8 mouse cellular contexts compared by ENCODE assay signal in the genomic region with DNA sequence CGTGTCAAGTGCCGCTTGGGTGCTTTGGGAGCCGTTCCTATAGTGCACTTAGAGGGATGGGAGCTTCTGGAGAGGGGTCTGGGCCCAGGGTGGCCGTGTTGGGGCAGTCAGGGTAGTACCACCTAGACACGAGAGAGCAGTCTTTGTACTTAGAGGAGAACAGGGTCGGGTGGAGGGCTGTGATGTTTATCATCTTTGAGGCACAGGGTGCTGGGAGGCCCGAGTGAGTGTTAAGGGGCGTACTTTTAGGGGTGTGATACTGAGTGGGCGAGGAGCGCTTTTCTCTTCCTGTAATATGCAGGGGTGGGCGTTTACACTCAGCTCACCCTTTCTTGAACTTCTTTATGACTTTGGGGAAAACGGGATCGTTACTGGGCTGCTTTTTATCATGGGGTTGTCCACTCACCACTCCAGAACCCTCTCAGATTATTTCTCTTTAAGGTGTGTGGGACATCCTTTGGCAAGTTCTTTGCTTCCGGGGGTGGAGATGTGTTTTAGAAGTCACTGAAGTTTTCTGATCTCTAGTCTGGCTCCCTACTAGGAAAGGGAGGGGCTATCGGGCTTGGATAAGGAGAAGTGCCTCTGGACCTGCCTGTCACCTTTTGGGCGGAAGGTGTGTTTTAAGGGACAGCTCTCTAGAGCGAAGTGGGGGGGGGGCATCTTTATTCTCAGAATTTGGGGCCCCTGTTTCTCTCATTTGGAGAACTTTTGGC. TPM values are rescaled to one million over a fixed set of nuclear protein-coding genes. Genes with fewer than 3 reads are reported as not detected.
DNase-seq lines count a peak whose midpoint lies in the region; ATAC-seq and TF ChIP-seq lines count a peak whose summit lies in the region.

No protein-coding gene starts in this region.

- H3K27ac ChIP-seq in gastrocnemius, adult 2 months, result peak overlapping the region; percentile 100
- H3K27ac ChIP-seq in embryonic fibroblast, embryonic 13.5 days (ENCODE audit: insufficient read depth, low read length), result peak overlapping the region; percentile 93
- peak overlapping the region; percentile 99 for H3K27ac ChIP-seq in hindbrain, embryonic 14.5 days
- peak overlapping the region; percentile 95 for H3K27ac ChIP-seq in midbrain, postnatal 0 days (ENCODE audit: low read depth, low read length)

- ATAC-seq in G1E (ENCODE audit: extremely low read depth, insufficient number of reproducible peaks, low FRiP score, poor library complexity, severe bottlenecking), result peak; percentile 26; the same call in 1 of the 2 replicates
- ATAC-seq in hindbrain, embryonic 14.5 days (ENCODE audit: low FRiP score), result peak; percentile 66; the same call in 1 of the 2 replicates
- peak; percentile 60; the same call in 1 of the 2 replicates for ATAC-seq in midbrain, postnatal 0 days (ENCODE audit: low FRiP score)

- TF ChIP-seq CTCF in gastrocnemius, adult 2 months (IDR thresholded peaks at IDR 0.05), result no peak
- TF ChIP-seq CTCF in G1E (IDR thresholded peaks at IDR 0.05; ENCODE audit: low read depth, low read length), result no peak
- TF ChIP-seq CTCF in embryonic fibroblast, embryonic 13.5 days (IDR thresholded peaks at IDR 0.05; ENCODE audit: borderline replicate concordance, insufficient read depth, low read length), result no peak
- TF ChIP-seq CTCF in midbrain, postnatal 0 days (IDR thresholded peaks at IDR 0.05), result no peak

- peak overlapping the region; percentile 82 for H3K4me2 ChIP-seq in hindbrain, embryonic 14.5 days (replicated peaks)
- H3K4me2 ChIP-seq in midbrain, postnatal 0 days (ENCODE audit: low read depth, low read length, poor library complexity, severe bottlenecking), result peak overlapping the region; percentile 72

- H3K36me3 ChIP-seq in G1E (replicated peaks), result peaks cover 56% of the 10 kb centered on the region
- no peaks in the 10 kb centered on the region for H3K36me3 ChIP-seq in hindbrain, embryonic 14.5 days (replicated peaks; ENCODE audit: control insufficient read depth, insufficient read depth)
- H3K36me3 ChIP-seq in midbrain, postnatal 0 days (ENCODE audit: insufficient read depth, low read length), result peaks cover 2% of the 10 kb centered on the region; the same call in 1 of the 2 replicates

- H3K9ac ChIP-seq in hindbrain, embryonic 14.5 days, result peak overlapping the region; percentile 94
- peak overlapping the region; percentile 88 for H3K9ac ChIP-seq in midbrain, postnatal 0 days (replicated peaks; ENCODE audit: low read length, poor library complexity, severe bottlenecking)

- H3K9me3 ChIP-seq in G1E (replicated peaks), result no peaks in the 10 kb centered on the region
- H3K9me3 ChIP-seq in hindbrain, embryonic 14.5 days (ENCODE audit: control insufficient read depth, low read length), result no peaks in the 10 kb centered on the region
- no peaks in the 10 kb centered on the region for H3K9me3 ChIP-seq in midbrain, postnatal 0 days (ENCODE audit: low read length)

- 4% methylated on average over 17 of the region's 17 CpGs for WGBS in hindbrain, embryonic 14.5 days
- WGBS in midbrain, postnatal 0 days, result 2% methylated on average over 17 of the region's 17 CpGs

- peak overlapping the region; percentile 79 for H3K4me3 ChIP-seq in gastrocnemius, adult 2 months
- H3K4me3 ChIP-seq in G1E (ENCODE audit: low read depth, low read length), result peak overlapping the region; percentile 83
- H3K4me3 ChIP-seq in embryonic fibroblast, embryonic 13.5 days (ENCODE audit: insufficient read depth, low read length), result peak overlapping the region; percentile 85
- H3K4me3 ChIP-seq in hindbrain, embryonic 14.5 days (replicated peaks; ENCODE audit: low read length), result peak overlapping the region; percentile 78
- H3K4me3 ChIP-seq in midbrain, postnatal 0 days (ENCODE audit: low read depth, low read length), result peak overlapping the region; percentile 68

- no peaks in the 10 kb centered on the region for H3K27me3 ChIP-seq in G1E (ENCODE audit: insufficient read depth, low read length)
- H3K27me3 ChIP-seq in hindbrain, embryonic 14.5 days (ENCODE audit: control insufficient read depth, insufficient read depth, low read length), result no peaks in the 10 kb centered on the region
- no peaks in the 10 kb centered on the region for H3K27me3 ChIP-seq in midbrain, postnatal 0 days (ENCODE audit: insufficient read depth, low read length)

- peaks cover 59% of the 10 kb centered on the region for H3K4me1 ChIP-seq in G1E (ENCODE audit: insufficient read depth, low read depth, low read length)
- peaks cover 5% of the 10 kb centered on the region; the same call in 1 of the 2 replicates for H3K4me1 ChIP-seq in embryonic fibroblast, embryonic 13.5 days (ENCODE audit: control insufficient read depth, insufficient read depth, low read length)
- peaks cover 30% of the 10 kb centered on the region for H3K4me1 ChIP-seq in hindbrain, embryonic 14.5 days (replicated peaks; ENCODE audit: control insufficient read depth, insufficient read depth, low read length)
- H3K4me1 ChIP-seq in midbrain, postnatal 0 days (ENCODE audit: insufficient read depth, low read length), result peaks cover 15% of the 10 kb centered on the region; the same call in 1 of the 2 replicates

- peak; percentile 32; the same call in 1 of the 2 replicates for TF ChIP-seq POLR2A in embryonic fibroblast, embryonic 13.5 days (IDR thresholded peaks at IDR 0.05; ENCODE audit: low read depth, low read length)

- DNase-seq in gastrocnemius, adult 2 months, result peak; percentile 34
- no peak for DNase-seq in gastrocnemius, adult 8-10 months (ENCODE audit: low spot score in 2 of 2)
- DNase-seq in G1E (ENCODE audit: low spot score) (peak; percentile 65), liver (peak; percentile 70)
- DNase-seq in hindbrain, embryonic 14.5 days (ENCODE audit: low spot score), result no peak
- peak; percentile 55 for DNase-seq in midbrain, postnatal 0 days (ENCODE audit: low spot score)
- DNase-seq in layer of hippocampus, postnatal 10 days (ENCODE audit: low spot score in 2 of 2), result no peak

- intact Hi-C loops in gastrocnemius, adult 2 months (cut with DNase I), result loop anchor here (1.0 kb wide), 1 partner anchor 12 kb away; no protein-coding TSS in a partner anchor

RNA-seq across cellular contexts. Expression of a gene that starts 1.0 kb away (rescaled TPM):
- total RNA-seq in gastrocnemius, adult 2 months (2021), result 100 to 1,000 TPM; 194 to 199 TPM
- total RNA-seq in gastrocnemius, adult 8-10 months (2022), result 100 to 1,000 TPM; 178 to 228 (median 207) TPM
- total RNA-seq in G1E (2014; fragmentation: Nextera tagmentation), result 69.0 and 84.8 TPM in 2 replicates
- 41.7 and 42.1 TPM in 2 replicates for total RNA-seq in G1E (2017)
- 46.0 and 52.4 TPM in 2 replicates for polyA plus RNA-seq in G1E (2012)
- polyA plus RNA-seq in embryonic fibroblast, embryonic 13.5 days (2011; ENCODE audit: insufficient read length, low read depth, missing spikeins), result 84.5 and 98.2 TPM in 2 replicates
- polyA plus RNA-seq in hindbrain, embryonic 14.5 days (2014; fragmentation: Nextera tagmentation; extraction: Ambion mirVana), result 51.1 and 62.7 TPM in 2 replicates
- total RNA-seq in midbrain, postnatal 0 days (2014; rRNA removed), result 42.8 and 46.7 TPM in 2 replicates
- 37.7 and 38.1 TPM in 2 replicates for polyA plus RNA-seq in midbrain, postnatal 0 days (2015; fragmentation: Nextera tagmentation; extraction: Ambion mirVana)
- 10 to 100 TPM; 92.7 to 94.8 TPM for total RNA-seq in layer of hippocampus, postnatal 10 days (2021)

RNA-seq across cellular contexts. Expression of a gene that starts 39.3 kb away (rescaled TPM):
- total RNA-seq in gastrocnemius, adult 2 months (2021), result 100 to 1,000 TPM; 107 to 123 TPM
- 100 to 1,000 TPM; 118 to 123 (median 121) TPM for total RNA-seq in gastrocnemius, adult 8-10 months (2022)
- total RNA-seq in G1E (2014; fragmentation: Nextera tagmentation) (18.8 and 26.0 TPM in 2 replicates), G1E (2017) (5.2 and 10.0 TPM in 2 replicates)
- 61.2 and 61.5 TPM in 2 replicates for polyA plus RNA-seq in G1E (2012)
- 12.6 and 14.0 TPM in 2 replicates for polyA plus RNA-seq in embryonic fibroblast, embryonic 13.5 days (2011; ENCODE audit: insufficient read length, low read depth, missing spikeins)
- polyA plus RNA-seq in hindbrain, embryonic 14.5 days (2014; fragmentation: Nextera tagmentation; extraction: Ambion mirVana), result 25.1 and 26.4 TPM in 2 replicates
- 7.9 and 12.5 TPM in 2 replicates for total RNA-seq in midbrain, postnatal 0 days (2014; rRNA removed)
- polyA plus RNA-seq in midbrain, postnatal 0 days (2015; fragmentation: Nextera tagmentation; extraction: Ambion mirVana), result 29.1 and 31.0 TPM in 2 replicates
- total RNA-seq in layer of hippocampus, postnatal 10 days (2021), result 10 to 100 TPM; 21.4 to 26.2 TPM

RNA-seq across cellular contexts. Expression of a gene that starts 39.4 kb away (rescaled TPM):
- total RNA-seq in gastrocnemius, adult 2 months (2021), result 10 to 100 TPM; 14.5 to 17.2 TPM
- 10 to 100 TPM; 14.0 to 15.3 (median 14.9) TPM for total RNA-seq in gastrocnemius, adult 8-10 months (2022)
- total RNA-seq in G1E (2014; fragmentation: Nextera tagmentation) (10.5 and 16.0 TPM in 2 replicates), G1E (2017) (7.2 TPM in 2 replicates)
- polyA plus RNA-seq in G1E (2012), result 19.5 and 23.1 TPM in 2 replicates
- polyA plus RNA-seq in embryonic fibroblast, embryonic 13.5 days (2011; ENCODE audit: insufficient read length, low read depth, missing spikeins), result 195 and 211 TPM in 2 replicates
- 156 and 193 TPM in 2 replicates for polyA plus RNA-seq in hindbrain, embryonic 14.5 days (2014; fragmentation: Nextera tagmentation; extraction: Ambion mirVana)
- total RNA-seq in midbrain, postnatal 0 days (2014; rRNA removed), result 239 and 286 TPM in 2 replicates
- polyA plus RNA-seq in midbrain, postnatal 0 days (2015; fragmentation: Nextera tagmentation; extraction: Ambion mirVana), result 275 and 319 TPM in 2 replicates
- 100 to 1,000 TPM; 468 to 470 TPM for total RNA-seq in layer of hippocampus, postnatal 10 days (2021)

Comparison
In these comparisons a context has a peak if more than half of its experiments do, and no peak if none do; other contexts are left out.
1. DNase-seq: peak in gastrocnemius, adult 2 months (single experiment), G1E (single experiment), liver (single experiment) and midbrain, postnatal 0 days (single experiment); none in gastrocnemius, adult 8-10 months (0 of 2), hindbrain, embryonic 14.5 days (single experiment) and layer of hippocampus, postnatal 10 days (0 of 2).
2. RNA of a gene that starts 39.4 kb away (total RNA-seq): 468 to 470 TPM in layer of hippocampus, postnatal 10 days and 239 to 286 TPM in midbrain, postnatal 0 days; 14.5 to 17.2 TPM in gastrocnemius, adult 2 months, 14.0 to 15.3 TPM in gastrocnemius, adult 8-10 months and 7.2 to 16.0 TPM in G1E; every median in the first group is over 10 times any median in the second.
3. Peak in every context shown above with its lines, with median percentiles within 50 percentile points of each other: H3K27ac ChIP-seq, H3K4me3 ChIP-seq and ATAC-seq.